33 mouse cellular contexts compared by ENCODE assay signal in the genomic region with DNA sequence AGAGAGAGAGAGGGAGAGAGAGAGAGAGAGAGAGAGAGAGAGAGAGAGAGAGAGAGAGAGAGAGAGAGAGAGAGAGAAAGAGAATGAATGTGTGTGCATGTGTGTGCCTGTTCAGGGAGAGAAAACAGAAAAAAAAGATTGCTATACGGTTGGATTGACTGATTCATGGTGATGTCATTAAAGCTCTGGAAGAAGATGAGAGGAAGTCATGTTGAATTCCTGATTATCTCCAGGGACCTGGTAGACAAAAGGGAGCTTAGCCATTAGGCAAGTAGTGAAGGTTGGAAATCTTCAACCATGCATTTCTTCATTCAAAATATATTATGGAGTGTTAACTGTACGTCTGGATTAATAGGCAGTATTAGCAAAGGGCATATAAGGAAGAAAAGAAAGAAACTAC.
DNase-seq lines count a peak whose midpoint lies in the region; ATAC-seq lines count a peak whose summit lies in the region.
"Had no signal": no experiment of that assay in that cellular context is flagged by ENCODE, and none has a peak within 500 bp of the region (broad histone marks: within the 10 kb centered on the region; RNA-seq: fewer than 3 reads in every experiment).

No protein-coding gene starts in this region.

- peaks cover 3% of the 10 kb centered on the region; the same call in 1 of the 2 replicates for H3K4me1 ChIP-seq in forebrain, embryonic 11.5 days (replicated peaks; ENCODE audit: control insufficient read depth, insufficient read depth, low read length)
- H3K4me1 ChIP-seq in forebrain, embryonic 15.5 days: peaks cover 2% of the 10 kb centered on the region; the same call in 1 of the 2 replicates
- H3K4me1 ChIP-seq in midbrain, embryonic 11.5 days (ENCODE audit: control insufficient read depth, insufficient read depth, low read length): 0 out of 2 replicates have a peak, but pooled peaks cover 2% of the 10 kb centered on the region
- H3K4me1 ChIP-seq in midbrain, embryonic 10.5 days: peaks cover 33% of the 10 kb centered on the region
- H3K4me1 ChIP-seq in intestine, embryonic 16.5 days (ENCODE audit: control insufficient read depth, insufficient read depth, low read length): no peaks in the 10 kb centered on the region
- H3K4me1 ChIP-seq: liver, embryonic 13.5 days; megakaryocyte, embryonic 14.5 days had no signal

- no peaks in the 10 kb centered on the region for H3K27me3 ChIP-seq in forebrain, embryonic 11.5 days (ENCODE audit: control insufficient read depth, insufficient read depth, low read length)
- H3K27me3 ChIP-seq in forebrain, embryonic 15.5 days: no peaks in the 10 kb centered on the region
- H3K27me3 ChIP-seq in midbrain, embryonic 11.5 days (ENCODE audit: control insufficient read depth, insufficient read depth, low read length): no peaks in the 10 kb centered on the region
- H3K27me3 ChIP-seq in midbrain, embryonic 10.5 days (ENCODE audit: low read depth, poor library complexity, severe bottlenecking): peaks cover 14% of the 10 kb centered on the region; the same call in 1 of the 2 replicates
- no peaks in the 10 kb centered on the region for H3K27me3 ChIP-seq in intestine, embryonic 16.5 days (replicated peaks; ENCODE audit: control insufficient read depth, insufficient read depth, low read length)
- H3K27me3 ChIP-seq: embryonic facial prominence, embryonic 13.5 days; hindbrain, embryonic 12.5 days; limb, embryonic 15.5 days; liver, embryonic 13.5 days; megakaryocyte, embryonic 14.5 days; neural tube, embryonic 15.5 days had no signal

- no peak overlapping the region for H3K4me3 ChIP-seq in forebrain, embryonic 11.5 days (ENCODE audit: low read depth, low read length)
- no peak overlapping the region for H3K4me3 ChIP-seq in forebrain, embryonic 15.5 days
- H3K4me3 ChIP-seq in midbrain, embryonic 11.5 days (ENCODE audit: low read depth, low read length): no peak overlapping the region
- H3K4me3 ChIP-seq in midbrain, embryonic 10.5 days: no peak overlapping the region
- no peak overlapping the region for H3K4me3 ChIP-seq in intestine, embryonic 16.5 days (ENCODE audit: low read length)
- H3K4me3 ChIP-seq: embryonic facial prominence, embryonic 13.5 days; erythroblast, embryonic 14.5 days; hindbrain, embryonic 12.5 days; limb, embryonic 10.5 days; limb, embryonic 15.5 days; liver, embryonic 13.5 days; megakaryocyte, embryonic 14.5 days; neural tube, embryonic 15.5 days had no signal

- no peaks in the 10 kb centered on the region for H3K36me3 ChIP-seq in forebrain, embryonic 11.5 days (ENCODE audit: control insufficient read depth, insufficient read depth, low read length)
- H3K36me3 ChIP-seq in forebrain, embryonic 15.5 days: no peaks in the 10 kb centered on the region
- H3K36me3 ChIP-seq in midbrain, embryonic 11.5 days (ENCODE audit: control insufficient read depth, insufficient read depth, low read length): no peaks in the 10 kb centered on the region
- H3K36me3 ChIP-seq in midbrain, embryonic 10.5 days: no peaks in the 10 kb centered on the region
- H3K36me3 ChIP-seq in intestine, embryonic 16.5 days (ENCODE audit: control insufficient read depth, insufficient read depth, low read length): no peaks in the 10 kb centered on the region
- H3K36me3 ChIP-seq: embryonic facial prominence, embryonic 13.5 days; hindbrain, embryonic 12.5 days; limb, embryonic 10.5 days; limb, embryonic 15.5 days; liver, embryonic 13.5 days; neural tube, embryonic 15.5 days had no signal

- no peak for DNase-seq in forebrain, embryonic 11.5 days (ENCODE audit: low spot score)
- no peak for DNase-seq in midbrain, embryonic 11.5 days (ENCODE audit: low spot score, missing footprints)
- no peak for DNase-seq in midbrain, embryonic 10.5 days (ENCODE audit: low spot score)
- DNase-seq in Muller cell, postnatal 12 days (ENCODE audit: inconsistent ontology term): peak; percentile 54
- DNase-seq in frontal cortex, postnatal 25 days (ENCODE audit: low spot score in 2 of 2): no peak
- DNase-seq: adrenal gland, adult 8-10 months; cerebellum, adult 8-10 months; cerebellum, postnatal 25 days; gastrocnemius, postnatal 36 days; heart, adult 18-20 months; heart, postnatal 36 days; kidney, adult 11 months; kidney, postnatal 14 days; layer of hippocampus, adult 9-11 months; liver, embryonic 13.5 days; lung, adult 18-20 months; lung, postnatal 4 days; right cerebral cortex, postnatal 4 days; thymus, adult 18-20 months; thymus, postnatal 25 days had no signal

- H3K9me3 ChIP-seq in forebrain, embryonic 11.5 days (ENCODE audit: control insufficient read depth, low read length): no peaks in the 10 kb centered on the region
- H3K9me3 ChIP-seq in forebrain, embryonic 15.5 days: no peaks in the 10 kb centered on the region
- H3K9me3 ChIP-seq in midbrain, embryonic 11.5 days (ENCODE audit: control insufficient read depth, low read length): no peaks in the 10 kb centered on the region
- no peaks in the 10 kb centered on the region for H3K9me3 ChIP-seq in midbrain, embryonic 10.5 days (replicated peaks)
- H3K9me3 ChIP-seq in intestine, embryonic 16.5 days (ENCODE audit: control insufficient read depth, low read length): no peaks in the 10 kb centered on the region
- H3K9me3 ChIP-seq: embryonic facial prominence, embryonic 13.5 days; hindbrain, embryonic 12.5 days; limb, embryonic 10.5 days; limb, embryonic 15.5 days; liver, embryonic 13.5 days; megakaryocyte, embryonic 14.5 days; neural tube, embryonic 15.5 days had no signal

- H3K9ac ChIP-seq in forebrain, embryonic 11.5 days (ENCODE audit: low read length): no peak overlapping the region
- H3K9ac ChIP-seq in forebrain, embryonic 15.5 days (replicated peaks): no peak overlapping the region
- no peak overlapping the region for H3K9ac ChIP-seq in midbrain, embryonic 11.5 days (ENCODE audit: low read length)
- no peak overlapping the region for H3K9ac ChIP-seq in intestine, embryonic 16.5 days (ENCODE audit: low read depth, low read length)
- H3K9ac ChIP-seq: embryonic facial prominence, embryonic 13.5 days; hindbrain, embryonic 12.5 days; limb, embryonic 15.5 days; liver, embryonic 13.5 days; neural tube, embryonic 15.5 days had no signal

- H3K27ac ChIP-seq in forebrain, embryonic 11.5 days (ENCODE audit: low read depth, low read length): no peak overlapping the region
- H3K27ac ChIP-seq in forebrain, embryonic 15.5 days (replicated peaks): no peak overlapping the region
- H3K27ac ChIP-seq in midbrain, embryonic 11.5 days (ENCODE audit: low read depth, low read length): no peak overlapping the region
- no peak overlapping the region for H3K27ac ChIP-seq in midbrain, embryonic 10.5 days (replicated peaks)
- H3K27ac ChIP-seq in intestine, embryonic 16.5 days (ENCODE audit: low read length): no peak overlapping the region
- H3K27ac ChIP-seq: embryonic facial prominence, embryonic 13.5 days; hindbrain, embryonic 12.5 days; limb, embryonic 10.5 days; limb, embryonic 15.5 days; liver, embryonic 13.5 days; neural tube, embryonic 15.5 days; stomach, postnatal 0 days had no signal

- no peak overlapping the region for H3K4me2 ChIP-seq in forebrain, embryonic 11.5 days (ENCODE audit: low read depth, low read length, severe bottlenecking)
- no peak overlapping the region for H3K4me2 ChIP-seq in forebrain, embryonic 15.5 days (replicated peaks)
- H3K4me2 ChIP-seq in midbrain, embryonic 11.5 days: no peak overlapping the region
- no peak overlapping the region for H3K4me2 ChIP-seq in intestine, embryonic 16.5 days (ENCODE audit: low read depth, low read length)
- H3K4me2 ChIP-seq: embryonic facial prominence, embryonic 13.5 days; heart, embryonic 11.5 days; hindbrain, embryonic 12.5 days; limb, embryonic 15.5 days; liver, embryonic 13.5 days; neural tube, embryonic 15.5 days had no signal

- WGBS in forebrain, embryonic 11.5 days: 15% methylated on average over 2 of the region's 2 CpGs
- WGBS in forebrain, embryonic 15.5 days: 11% methylated on average over 2 of the region's 2 CpGs
- 21% methylated on average over 2 of the region's 2 CpGs for WGBS in midbrain, embryonic 11.5 days
- WGBS in midbrain, embryonic 10.5 days: 38% methylated on average over 2 of the region's 2 CpGs
- WGBS in intestine, embryonic 16.5 days: 60% methylated on average over 2 of the region's 2 CpGs

- peak; percentile 53; the same call in 1 of the 2 replicates for ATAC-seq in forebrain, embryonic 11.5 days (replicated peaks; ENCODE audit: low FRiP score)
- ATAC-seq in forebrain, embryonic 15.5 days (replicated peaks): no peak
- 0 out of 2 replicates have a peak, but pooled peaks have one; percentile 24 for ATAC-seq in midbrain, embryonic 11.5 days (ENCODE audit: low FRiP score)
- ATAC-seq in intestine, embryonic 16.5 days: no peak
- ATAC-seq: CD4-positive, CD25-positive, alpha-beta regulatory T cell, adult 4 months; lung, postnatal 0 days had no signal

Comparison
In these comparisons a context has a peak if more than half of its experiments do, and no peak if none do; other contexts are left out.
1. ATAC-seq: peak in forebrain, embryonic 11.5 days (single experiment) and midbrain, embryonic 11.5 days (single experiment); none in forebrain, embryonic 15.5 days (single experiment) and intestine, embryonic 16.5 days (single experiment).